Mouse (Mus musculus) induced T-regulatory cell, adult 2 months (primary cell): ENCODE data around the gene Cdyl.

Experiments used
- DNase-seq: peaks from one replicate; pipeline ENCODE4 v3.0.0-alpha.2; 2012; ENCODE audit warnings: low read depth

Cdyl gene

DNA sequence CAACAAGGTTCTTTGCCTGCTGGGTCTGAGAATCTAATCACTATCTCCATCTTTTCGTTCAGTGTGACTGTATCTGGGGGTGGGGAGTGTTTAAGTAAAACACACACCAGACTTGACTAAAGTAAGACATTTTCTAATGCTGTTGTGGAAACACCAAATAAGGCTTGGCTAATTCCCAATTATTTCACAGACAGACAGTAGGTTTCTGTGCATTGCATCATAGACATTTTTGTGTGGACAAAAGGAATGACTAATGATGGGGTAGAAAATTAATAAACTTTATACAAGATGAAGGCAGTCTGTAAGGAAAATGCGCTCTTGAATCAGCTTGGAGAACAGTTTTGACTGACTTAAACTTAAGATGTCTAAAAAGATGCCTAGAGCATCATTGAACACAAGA, 100.7 kb downstream of the Cdyl start:
- no peak for DNase-seq

DNA sequence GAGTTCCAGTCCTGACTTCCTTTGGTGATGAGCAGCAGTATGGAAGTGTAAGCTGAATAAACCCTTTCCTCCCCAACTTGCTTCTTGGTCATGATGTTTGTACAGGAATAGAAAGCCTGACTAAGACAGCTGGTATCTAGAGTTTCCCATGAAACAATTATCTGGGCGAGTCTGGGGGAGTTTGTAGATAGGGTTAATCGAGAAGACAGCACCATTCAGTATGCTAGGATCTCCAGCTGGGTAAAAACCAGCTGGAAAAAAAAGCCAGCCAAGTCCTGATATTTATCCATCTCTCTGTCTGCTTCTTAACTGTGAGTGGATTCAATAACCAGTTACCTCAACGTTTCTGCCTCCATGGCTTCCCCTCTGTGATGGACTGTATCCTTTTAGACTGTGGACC, 104.9 kb downstream of the Cdyl start:
- DNase-seq: no peak

DNA sequence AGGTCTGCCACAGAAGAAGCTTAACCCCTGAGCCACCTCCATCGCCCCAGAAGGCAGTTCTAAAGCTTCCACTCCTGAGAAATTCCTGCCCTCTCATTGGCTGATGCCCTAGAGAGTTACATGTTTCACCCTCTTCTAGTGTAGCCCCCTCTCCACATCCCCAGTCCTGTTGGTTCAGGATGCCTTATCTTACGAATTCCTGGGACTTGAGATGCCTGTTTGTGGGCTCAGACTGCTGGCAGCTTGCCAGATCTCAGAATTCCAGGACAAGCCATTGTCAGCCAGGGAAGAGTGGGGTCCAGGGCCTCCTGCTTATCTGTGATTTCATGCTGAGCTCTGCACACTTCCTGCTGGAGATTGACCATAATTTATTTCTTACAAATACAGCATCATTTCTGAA, 106.2 kb downstream of the Cdyl start:
- no peak for DNase-seq

DNA sequence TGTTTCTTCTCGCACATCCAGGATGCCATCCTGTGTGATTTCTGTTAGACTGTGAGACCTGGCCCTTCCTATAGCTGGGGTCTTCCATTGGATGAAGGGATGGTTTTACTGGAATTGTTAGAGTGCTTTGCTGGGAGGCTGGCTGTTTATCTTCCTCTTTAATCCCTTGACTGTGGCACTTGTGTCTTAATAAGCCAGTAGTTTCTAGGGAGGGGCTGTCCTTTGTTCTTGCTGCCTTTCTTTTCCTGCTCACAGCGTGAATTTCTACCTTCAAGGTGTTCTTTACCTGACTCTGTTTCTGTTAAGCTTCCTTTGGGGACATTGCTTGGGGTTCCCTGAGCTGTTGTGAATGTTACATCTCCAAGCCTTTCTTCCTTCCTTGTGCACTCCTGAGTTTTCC, 110.0 kb downstream of the Cdyl start:
- no peak for DNase-seq

DNA sequence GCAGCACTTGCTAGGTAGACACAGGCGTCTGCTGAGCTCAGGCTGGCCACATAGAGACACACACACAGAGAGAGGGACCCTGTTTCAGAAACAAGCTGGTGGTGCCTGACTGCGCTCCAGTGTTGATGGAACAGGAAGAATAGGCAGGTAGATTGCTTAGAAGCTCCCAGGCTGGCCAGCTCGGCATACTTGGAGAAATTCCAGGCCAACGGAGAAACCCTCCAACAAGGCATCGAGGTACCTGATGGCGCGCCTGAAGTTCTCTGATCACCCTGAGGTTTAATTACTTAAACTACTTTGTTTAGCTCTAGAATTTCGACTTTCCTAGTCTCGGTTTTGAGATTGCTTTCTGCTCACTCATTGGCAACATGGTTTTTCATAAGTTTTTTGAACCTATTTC, 110.8 kb downstream of the Cdyl start:
- DNase-seq: no peak

DNA sequence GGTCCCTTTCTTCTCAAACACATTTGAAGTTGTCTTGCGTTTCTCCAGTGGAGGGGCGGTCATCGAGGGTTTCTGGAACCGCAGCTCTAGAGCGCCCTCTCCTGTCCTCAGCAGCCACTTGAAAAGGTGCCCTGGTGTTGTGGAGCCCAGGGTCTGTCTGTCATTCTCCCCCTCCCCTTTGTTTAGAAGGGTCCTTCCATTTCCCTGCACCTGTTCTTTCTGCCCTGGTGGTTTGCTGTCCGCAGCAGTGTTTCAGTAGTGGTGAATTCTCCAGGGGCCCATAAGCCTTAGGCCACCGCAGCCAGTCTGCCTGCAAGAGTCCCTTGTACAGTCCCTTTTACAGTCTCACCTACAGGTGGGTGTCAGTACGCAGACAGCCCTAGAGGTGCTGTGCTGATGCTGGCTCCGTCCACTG, 112.3 kb downstream of the Cdyl start:
- peak; percentile 48 for DNase-seq

DNA sequence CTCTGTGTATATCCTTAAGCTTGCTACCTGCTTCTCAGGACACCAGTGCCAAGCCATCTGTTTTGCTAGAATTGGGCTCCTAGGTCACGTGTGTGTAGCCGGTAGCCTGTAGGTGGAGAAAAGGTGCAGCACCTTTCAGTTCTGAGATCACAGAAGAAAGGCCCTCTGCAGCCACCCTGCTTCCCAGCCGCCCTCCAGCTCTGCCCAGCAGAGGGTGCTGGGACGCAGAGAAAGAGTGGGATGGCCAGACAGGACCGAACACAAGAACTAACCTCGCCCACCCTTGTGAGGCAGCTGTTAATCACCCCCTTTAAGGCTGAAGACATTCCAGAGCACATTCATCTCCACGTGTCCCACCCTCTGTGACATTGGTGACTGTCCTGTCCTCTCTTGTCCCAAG, 114.1 kb downstream of the Cdyl start:
- DNase-seq: no peak

DNA sequence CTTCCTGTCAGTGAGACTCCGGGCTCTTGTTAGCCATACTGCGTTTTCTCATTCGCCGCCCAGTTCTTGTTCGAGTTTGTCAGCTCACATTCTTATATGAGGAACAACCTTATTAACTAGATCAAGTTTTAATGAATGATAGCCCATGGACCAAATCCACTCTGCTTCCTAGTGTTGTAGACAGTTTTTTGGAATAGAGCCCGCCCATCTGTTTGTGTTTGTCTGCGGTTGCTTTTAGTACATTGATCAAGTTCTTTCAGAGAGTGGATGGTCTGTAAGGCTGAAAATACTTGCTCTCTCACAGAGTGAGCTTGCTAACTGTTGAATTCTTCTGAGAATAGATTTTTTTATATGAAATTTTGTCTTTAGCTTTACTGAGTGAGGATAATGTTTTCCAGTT, 116.5 kb downstream of the Cdyl start:
- no peak for DNase-seq

DNA sequence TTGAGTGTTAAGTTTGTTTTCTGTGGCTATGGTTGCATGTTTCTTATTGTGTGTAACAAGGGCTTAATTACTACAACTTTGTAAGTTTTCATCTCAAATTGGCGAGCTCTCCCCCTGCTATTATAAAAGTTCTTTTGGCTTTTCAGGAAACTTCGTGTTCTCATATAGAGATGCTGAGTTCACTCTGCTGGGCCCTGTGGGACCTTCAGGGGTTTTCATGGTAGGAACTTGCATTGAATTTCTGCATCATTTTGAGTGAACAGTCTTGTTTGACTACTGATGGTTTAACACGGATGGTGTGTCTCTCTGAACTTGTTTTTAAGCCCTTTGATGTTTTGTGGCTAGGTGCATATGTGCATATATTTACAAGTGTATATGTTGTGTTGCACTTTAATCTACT, 121.1 kb downstream of the Cdyl start:
- DNase-seq: no peak

DNA sequence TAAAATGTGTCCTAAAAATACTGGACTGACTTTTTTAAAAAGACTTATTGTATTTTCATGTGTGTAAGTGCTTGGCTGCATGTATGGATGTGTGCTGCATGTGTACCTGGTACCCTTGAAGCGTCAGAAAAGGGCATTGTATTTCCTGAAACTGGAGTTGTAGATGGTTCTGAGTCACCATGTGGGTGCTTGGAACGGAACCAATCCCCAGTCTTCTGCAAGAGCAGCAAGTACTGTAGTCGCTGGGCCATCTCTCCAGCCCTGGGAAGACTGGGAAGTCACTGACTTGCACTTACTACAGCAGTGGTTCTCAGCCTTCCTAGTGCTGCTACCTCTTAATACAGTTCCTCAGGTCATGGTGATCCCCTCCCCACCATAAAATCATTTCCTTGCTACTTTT, 122.1 kb downstream of the Cdyl start:
- DNase-seq: no peak

DNA sequence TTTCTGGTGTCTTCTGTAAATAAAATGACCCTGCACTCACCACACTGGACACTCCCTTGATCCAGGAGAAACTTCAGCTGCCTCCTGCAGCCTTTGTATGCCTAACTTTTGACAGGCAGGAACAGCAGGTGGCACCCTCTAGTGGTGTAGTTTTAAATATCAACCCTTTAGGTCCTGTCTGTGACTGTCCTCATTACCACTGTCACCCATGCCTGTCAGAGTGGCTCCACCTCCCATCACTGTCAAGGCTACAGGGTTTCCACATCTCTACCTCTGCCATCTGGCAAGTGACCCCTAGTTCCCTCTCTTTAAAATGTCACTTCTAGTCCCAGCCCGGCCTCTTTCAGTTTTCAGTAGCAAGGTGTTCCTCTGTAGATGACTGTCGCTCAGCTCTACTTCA, 123.3 kb downstream of the Cdyl start:
- DNase-seq: peak; percentile 69

DNA sequence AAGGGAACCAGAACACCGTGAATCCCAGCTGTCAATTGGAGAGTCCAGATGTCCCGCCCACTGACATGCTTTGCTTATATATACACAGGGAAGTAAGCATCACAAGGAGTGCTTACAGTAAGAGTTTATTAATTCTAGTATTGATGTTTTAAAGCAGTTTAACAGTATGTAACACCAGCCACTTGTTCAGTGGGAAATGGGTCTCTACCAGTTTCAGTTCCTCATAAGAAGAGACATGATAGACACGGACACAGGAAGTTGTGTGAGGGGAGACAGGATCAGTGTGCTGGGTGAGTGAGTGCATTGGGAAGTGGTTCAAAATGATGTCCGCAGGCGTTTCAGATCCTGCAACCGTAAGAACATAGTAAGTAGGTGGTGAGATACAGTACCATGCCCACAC, 123.9 kb downstream of the Cdyl start:
- no peak for DNase-seq

DNA sequence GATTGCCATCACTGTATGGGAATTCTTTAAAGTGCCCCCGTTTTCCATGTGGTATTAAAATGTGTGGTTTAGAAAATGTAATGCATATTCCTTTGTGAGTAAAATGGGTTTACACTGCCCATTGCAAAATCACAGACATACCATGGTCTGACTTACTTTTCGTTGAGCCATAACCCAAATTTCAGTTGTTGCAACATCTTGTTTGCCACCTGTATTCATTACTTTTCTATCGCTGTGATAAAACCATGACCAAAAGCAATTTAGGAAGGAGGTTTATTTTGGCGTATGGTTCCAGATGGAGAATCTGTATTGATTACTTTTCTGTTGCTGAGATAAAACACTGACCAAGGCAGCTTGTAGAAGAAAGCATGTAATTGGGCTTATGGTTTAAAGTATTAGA, 124.6 kb downstream of the Cdyl start:
- DNase-seq: no peak

DNA sequence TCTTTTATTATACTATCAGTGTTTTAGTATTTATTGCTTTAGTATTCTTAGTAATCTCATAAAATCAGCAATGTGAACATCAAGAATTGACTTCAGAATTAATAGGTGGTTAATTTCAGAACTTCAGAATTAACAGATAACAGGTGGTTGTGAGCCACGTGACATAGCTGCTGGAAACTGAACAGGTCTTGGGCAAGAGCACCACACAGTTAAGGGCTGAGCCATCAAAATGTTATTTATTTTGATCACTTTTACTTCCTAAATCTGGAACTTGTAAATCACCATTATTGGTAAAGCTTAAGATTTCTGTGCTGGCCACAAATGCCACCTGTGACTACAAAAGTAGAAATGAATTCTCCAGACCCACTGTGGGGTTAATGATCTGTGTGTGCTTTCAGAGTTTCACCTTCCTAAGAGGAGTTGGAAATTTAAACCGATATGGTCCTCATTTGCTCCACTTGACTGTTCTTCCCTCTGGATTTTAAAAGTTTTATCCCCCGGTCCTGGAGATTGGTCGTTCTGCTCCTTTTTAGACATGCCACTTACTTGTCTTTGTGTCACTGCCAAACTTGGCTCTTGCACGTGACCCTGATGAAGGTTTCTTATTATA, 125.8 kb downstream of the Cdyl start:
- DNase-seq: no peak

DNA sequence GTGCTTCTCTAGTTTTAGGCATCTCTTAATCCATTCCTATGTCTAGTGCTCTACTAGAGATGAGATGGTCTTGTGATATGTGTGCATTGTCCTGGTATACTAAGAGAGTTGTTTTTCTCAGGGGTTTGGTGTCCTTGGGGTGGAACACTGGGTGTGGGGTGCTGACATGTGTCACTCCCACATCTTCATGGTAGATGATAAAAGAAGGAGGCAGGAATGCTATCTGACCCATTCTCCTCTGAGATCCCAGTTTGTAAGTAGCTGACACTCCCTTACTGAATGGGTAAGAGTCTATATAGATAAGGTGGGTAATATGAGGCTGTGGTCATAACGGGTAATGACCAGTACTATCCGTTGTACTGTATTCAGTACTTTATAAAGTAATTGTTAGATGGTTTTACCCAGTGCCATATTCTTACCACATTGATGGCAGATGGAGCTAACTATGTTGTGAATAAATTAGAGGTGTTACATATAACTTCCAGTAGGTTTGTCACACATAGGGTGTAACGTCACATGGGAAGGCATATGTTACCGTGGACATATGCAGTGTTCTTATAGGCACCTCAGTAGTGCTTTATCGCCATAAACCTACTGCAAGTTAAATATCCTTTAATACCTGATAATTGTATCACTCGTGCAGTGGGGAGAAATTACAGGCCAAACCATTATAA, 127.2 kb downstream of the Cdyl start:
- no peak for DNase-seq

DNA sequence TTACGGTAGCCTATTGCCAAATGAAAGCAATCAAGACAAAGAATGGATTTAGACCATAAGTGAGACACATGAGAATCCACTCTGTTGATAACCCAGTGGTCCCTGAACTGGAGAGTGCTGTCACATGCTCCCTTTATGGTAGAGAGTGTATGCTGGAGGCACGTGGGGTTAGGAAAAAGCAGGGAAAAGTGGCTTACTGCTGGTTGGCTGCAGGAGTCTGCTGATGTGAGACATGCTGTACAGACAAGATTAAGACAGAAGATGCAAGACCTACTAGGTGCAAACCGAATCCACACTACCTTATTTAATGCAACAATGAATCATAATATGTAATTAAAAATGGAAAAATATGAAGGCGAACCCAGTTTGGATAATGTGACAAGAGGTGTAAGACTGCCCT, 129.9 kb downstream of the Cdyl start:
- DNase-seq: no peak

DNA sequence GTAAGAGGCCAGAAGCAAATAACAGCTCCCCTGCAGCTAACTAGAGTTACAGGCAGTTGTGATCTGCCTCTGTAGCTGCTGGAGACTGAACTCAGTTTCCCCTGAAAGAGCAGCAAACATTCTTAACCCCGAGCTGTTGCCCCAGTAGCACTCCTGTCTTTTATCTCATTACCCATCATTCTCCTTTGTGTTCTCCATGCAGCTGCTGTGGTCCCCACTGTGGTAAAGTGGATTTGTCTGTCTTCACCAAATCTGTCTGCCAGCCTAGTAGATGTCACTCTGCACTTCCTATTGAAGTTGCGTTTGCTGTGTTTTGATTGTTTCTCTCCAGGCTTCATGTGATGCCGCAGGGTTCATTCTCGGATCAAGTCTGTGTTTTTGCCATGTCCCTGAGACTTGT, 130.8 kb downstream of the Cdyl start:
- no peak for DNase-seq

DNA sequence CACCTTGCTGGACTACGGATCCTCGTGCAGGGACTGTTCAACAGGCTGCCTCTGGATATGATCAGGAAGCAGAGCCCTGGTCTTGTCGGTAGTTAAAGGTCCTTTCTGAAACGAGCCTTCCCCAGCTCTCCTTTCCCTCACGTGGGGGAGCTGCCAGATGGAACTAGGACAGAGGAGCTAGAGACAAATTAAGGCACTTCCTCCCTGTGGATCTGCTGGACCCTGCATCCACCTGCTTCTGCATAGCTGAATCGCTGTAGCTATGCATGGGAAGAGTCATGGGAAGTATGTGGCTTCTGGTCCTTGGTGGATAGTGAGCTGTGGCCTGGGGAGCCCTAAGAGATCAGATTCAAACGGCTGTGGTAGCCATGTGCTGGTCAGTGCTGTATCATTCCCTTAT, 134.7 kb downstream of the Cdyl start:
- no peak for DNase-seq

DNA sequence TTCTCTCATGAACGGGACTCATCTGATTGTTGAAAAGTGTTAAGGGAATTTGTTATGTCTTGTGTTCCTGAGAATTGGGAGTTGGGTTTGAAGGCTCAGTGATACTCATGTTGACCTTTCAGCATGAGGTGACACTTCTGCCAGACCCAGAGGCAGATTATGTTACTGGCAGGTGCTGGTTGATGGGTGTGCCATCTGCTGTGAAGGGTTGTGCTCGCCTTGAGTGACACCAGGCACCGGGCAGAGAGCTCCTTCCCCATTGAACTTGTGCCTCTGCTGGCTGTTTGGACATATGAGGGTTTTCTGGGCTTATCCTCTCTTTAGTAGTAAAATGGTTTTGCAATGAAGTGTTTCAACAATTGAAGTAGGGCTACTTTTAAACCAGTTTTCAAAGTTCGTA, 135.1 kb downstream of the Cdyl start:
- DNase-seq: no peak

DNA sequence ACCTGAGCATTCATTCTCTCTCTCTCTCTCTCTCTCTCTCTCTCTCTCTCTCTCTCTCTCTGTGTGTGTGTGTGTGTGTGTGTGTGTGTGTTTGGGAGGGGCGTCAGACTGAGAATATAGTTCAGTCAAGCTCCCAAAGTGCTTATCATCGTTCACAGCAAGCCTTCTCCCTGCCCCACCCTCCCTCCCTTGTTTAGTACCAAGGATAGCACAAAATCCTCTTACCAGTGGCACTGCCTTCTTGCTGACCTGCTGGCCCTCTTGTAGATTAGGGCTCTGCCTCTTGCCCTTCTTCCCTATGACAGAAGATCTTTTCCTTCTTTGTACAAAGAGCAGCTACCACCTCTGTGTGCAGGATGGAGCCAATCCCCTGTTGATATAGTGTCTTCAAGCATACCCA, 136.3 kb downstream of the Cdyl start:
- no peak for DNase-seq

DNA sequence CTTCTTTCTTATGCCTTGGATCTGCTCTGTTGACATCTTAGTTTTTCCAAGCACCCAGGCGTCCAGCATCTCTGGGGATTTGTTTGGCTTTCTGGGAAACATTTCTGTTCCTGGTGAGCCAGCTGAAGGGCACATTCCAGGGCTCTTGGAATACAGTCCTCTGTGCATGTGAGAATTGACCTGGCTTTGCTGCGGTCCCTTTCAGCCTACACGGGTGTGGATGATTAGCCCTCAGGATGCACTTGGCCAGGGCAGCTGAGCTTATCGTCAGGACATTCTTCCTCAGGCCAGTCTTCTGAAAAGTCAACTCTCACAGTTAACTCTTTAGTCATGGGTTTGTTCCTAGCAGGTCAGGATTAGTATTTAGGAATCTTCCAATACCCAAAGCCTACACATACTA, 136.7 kb downstream of the Cdyl start:
- no peak for DNase-seq

DNA sequence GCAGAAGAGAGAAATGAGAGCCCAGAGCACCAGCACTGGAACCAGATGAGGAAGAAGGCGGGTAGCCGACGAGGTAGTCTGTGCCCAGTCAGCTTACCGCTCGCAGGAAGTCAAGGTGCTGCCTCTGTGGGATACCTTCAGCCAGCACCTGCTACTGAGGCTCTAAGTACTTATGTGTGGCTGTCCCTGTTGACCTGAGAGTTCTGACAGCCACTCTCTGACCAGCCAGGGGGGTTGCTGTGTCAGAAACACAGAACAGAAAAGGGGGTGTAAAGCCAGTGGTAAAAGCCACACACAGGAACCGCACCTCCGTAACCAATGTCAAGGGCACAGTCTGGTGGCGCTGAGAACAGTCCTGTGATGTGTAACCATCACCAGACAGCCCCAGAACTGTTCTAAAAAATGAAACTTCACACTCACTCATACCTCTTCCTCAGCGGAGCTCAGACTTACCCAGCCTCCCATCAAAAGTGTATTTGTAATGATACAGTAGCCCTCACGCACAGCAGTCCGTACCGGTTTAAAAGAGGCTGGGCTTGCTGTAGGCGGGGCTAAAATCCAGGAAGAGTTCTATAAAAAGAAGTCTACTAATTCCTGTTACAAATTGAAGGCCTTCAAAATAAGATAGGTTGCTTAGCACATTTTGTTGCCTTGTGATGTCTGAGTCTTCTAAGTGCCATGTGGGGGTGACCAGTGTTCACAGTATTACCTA, 138.3 kb downstream of the Cdyl start:
- peak; percentile 33 for DNase-seq

DNA sequence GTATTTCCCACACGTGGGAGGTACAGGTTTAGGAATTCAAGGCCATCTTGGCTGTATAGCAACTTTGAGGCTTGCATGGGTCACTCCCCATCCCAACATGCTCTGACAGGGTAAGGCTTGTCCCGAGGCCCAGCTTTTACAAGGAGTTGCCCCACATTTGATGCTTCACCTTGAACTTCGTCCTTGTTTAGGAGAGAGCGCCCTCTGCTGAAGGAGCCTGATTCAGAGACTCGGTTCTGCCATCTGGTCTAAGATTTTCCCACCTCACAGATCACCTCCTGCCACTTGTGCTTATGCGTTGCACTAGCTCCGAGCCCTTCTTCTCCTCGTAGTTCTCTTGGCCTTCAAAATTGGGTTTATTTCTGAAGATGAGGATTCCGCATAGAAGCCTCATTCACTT, 139.0 kb downstream of the Cdyl start:
- DNase-seq: peak; percentile 36

DNA sequence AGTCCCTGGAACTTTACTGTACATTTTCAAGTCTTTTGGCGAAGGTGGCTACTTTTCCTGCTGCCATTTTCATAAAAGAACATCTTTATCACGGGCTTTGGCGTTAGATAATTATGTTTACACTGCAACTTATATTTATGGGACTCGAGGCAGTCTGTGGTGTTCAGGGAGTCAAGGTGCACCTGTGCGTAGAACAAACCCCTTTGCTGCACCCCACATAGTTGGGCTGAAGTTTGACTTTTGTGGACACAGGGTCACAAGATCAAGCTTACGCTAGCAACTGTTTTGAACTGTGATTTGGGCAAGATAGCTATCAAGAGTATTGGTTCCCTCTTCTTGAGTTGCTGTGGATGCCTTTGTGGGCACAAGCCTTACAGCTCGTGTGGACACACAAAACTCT, 140.6 kb downstream of the Cdyl start:
- no peak for DNase-seq
